Mouse (Mus musculus) erythroblast, embryonic 14.5 days (primary cell): ENCODE data around the gene Dstn.

Source experiments
- GATA1 ChIP-seq: IDR thresholded peaks from 2 replicates; pipeline ENCODE4 v1.6.1; 2012; ENCODE audit warnings: low read length, inconsistent platforms, mixed read lengths
- TAL1 ChIP-seq: IDR thresholded peaks from 3 replicates; pipeline ENCODE4 v1.6.1; 2012; ENCODE audit warnings: low read length, inconsistent platforms, mixed read lengths

- TF ChIP-seq GATA1 (no peak), TAL1 (no peak)
Measured at GRCm38 (mm10) chr2:143899470-143900220, 15.5 kb upstream of the Dstn start.
